Mouse (Mus musculus): ENCODE measurements around the gene Ctsl. TPM values are rescaled to one million over a fixed set of nuclear protein-coding genes. Genes with fewer than 3 reads are reported as not detected.

Ctsl gene
- polyA plus RNA-seq, 1 experiment from 2014 or later = 112 TPM

- no peak overlapping the region for H3K4me3 ChIP-seq
- H3K4me2 ChIP-seq (replicated peaks) = peak overlapping the region; percentile 80; the same call in 1 of the 2 replicates
- 91% methylated on average over 1 of the region's 1 CpGs for WGBS
- H3K9ac ChIP-seq (replicated peaks) = no peak overlapping the region
- ATAC-seq (replicated peaks) = no peak
- H3K9me3 ChIP-seq = no peaks in the 10 kb centered on the region
- H3K27me3 ChIP-seq = no peaks in the 10 kb centered on the region
- peaks cover 35% of the 10 kb centered on the region for H3K36me3 ChIP-seq
- peaks cover 17% of the 10 kb centered on the region for H3K4me1 ChIP-seq
- H3K27ac ChIP-seq (replicated peaks) = no peak overlapping the region
These were observed 2.1 kb downstream of the Ctsl start for GRCm38 (mm10) chr13:64368596-64368995.

- H3K36me3 ChIP-seq = peaks cover 40% of the 10 kb centered on the region
- H3K4me3 ChIP-seq = no peak overlapping the region
- WGBS = 97% methylated on average over 5 of the region's 5 CpGs
- no peak overlapping the region for H3K27ac ChIP-seq (replicated peaks)
- H3K4me2 ChIP-seq (replicated peaks) = no peak overlapping the region
- peaks cover 17% of the 10 kb centered on the region for H3K4me1 ChIP-seq
- no peaks in the 10 kb centered on the region for H3K27me3 ChIP-seq
- H3K9me3 ChIP-seq = no peaks in the 10 kb centered on the region
- ATAC-seq (replicated peaks) = no peak
- no peak overlapping the region for H3K9ac ChIP-seq (replicated peaks)
These were observed 3.1 kb downstream of the Ctsl start for GRCm38 (mm10) chr13:64367615-64368014.

- peaks cover 13% of the 10 kb centered on the region; the same call in 1 of the 2 replicates for H3K4me1 ChIP-seq
- H3K9me3 ChIP-seq = no peaks in the 10 kb centered on the region
- no peak for ATAC-seq (replicated peaks)
- H3K27ac ChIP-seq (replicated peaks) = no peak overlapping the region
- no peaks in the 10 kb centered on the region for H3K27me3 ChIP-seq
- H3K9ac ChIP-seq (replicated peaks) = no peak overlapping the region
- peaks cover 47% of the 10 kb centered on the region for H3K36me3 ChIP-seq
- no peak overlapping the region for H3K4me2 ChIP-seq (replicated peaks)
- H3K4me3 ChIP-seq = no peak overlapping the region
These were observed 5.4 kb downstream of the Ctsl start for GRCm38 (mm10) chr13:64365326-64365725.

GRCm38 (mm10) chr13:64364258-64364657, 6.4 kb downstream of the Ctsl start:
- no peak overlapping the region for H3K9ac ChIP-seq (replicated peaks)
- H3K36me3 ChIP-seq = peaks cover 47% of the 10 kb centered on the region
- no peak overlapping the region for H3K4me2 ChIP-seq (replicated peaks)
- no peak overlapping the region for H3K4me3 ChIP-seq
- H3K9me3 ChIP-seq = no peaks in the 10 kb centered on the region
- no peaks in the 10 kb centered on the region for H3K27me3 ChIP-seq
- ATAC-seq (replicated peaks) = no peak
- H3K27ac ChIP-seq (replicated peaks) = no peak overlapping the region
- 79% methylated on average over 2 of the region's 2 CpGs for WGBS
- H3K4me1 ChIP-seq = peaks cover 9% of the 10 kb centered on the region; the same call in 1 of the 2 replicates

GRCm38 (mm10) chr13:64362139-64362538, 8.6 kb downstream of the Ctsl start:
- WGBS = 92% methylated on average over 6 of the region's 6 CpGs
- H3K4me2 ChIP-seq (replicated peaks) = no peak overlapping the region
- no peaks in the 10 kb centered on the region for H3K4me1 ChIP-seq
- peaks cover 38% of the 10 kb centered on the region for H3K36me3 ChIP-seq
- H3K27ac ChIP-seq (replicated peaks) = no peak overlapping the region
- no peaks in the 10 kb centered on the region for H3K27me3 ChIP-seq
- no peaks in the 10 kb centered on the region for H3K9me3 ChIP-seq
- ATAC-seq (replicated peaks) = no peak
- H3K9ac ChIP-seq (replicated peaks) = no peak overlapping the region
- no peak overlapping the region for H3K4me3 ChIP-seq

- no peak overlapping the region for H3K27ac ChIP-seq (replicated peaks)
- H3K36me3 ChIP-seq = peaks cover 29% of the 10 kb centered on the region
- no peaks in the 10 kb centered on the region for H3K9me3 ChIP-seq
- H3K4me1 ChIP-seq = no peaks in the 10 kb centered on the region
- no peak overlapping the region for H3K4me3 ChIP-seq
- no peak overlapping the region for H3K9ac ChIP-seq (replicated peaks)
- 89% methylated on average over 3 of the region's 3 CpGs for WGBS
- H3K27me3 ChIP-seq = no peaks in the 10 kb centered on the region
- ATAC-seq (replicated peaks) = no peak
- no peak overlapping the region for H3K4me2 ChIP-seq (replicated peaks)
These were observed 9.7 kb downstream of the Ctsl start for GRCm38 (mm10) chr13:64361020-64361419.

GRCm38 (mm10) chr13:64359702-64360101, 11.0 kb downstream of the Ctsl start:
- no peak for ATAC-seq (replicated peaks)
- Histone ChIP-seq H3K36me3 (peaks cover 21% of the 10 kb centered on the region), H3K9ac (replicated peaks) (no peak overlapping the region), H3K4me1 (no peaks in the 10 kb centered on the region), H3K9me3 (no peaks in the 10 kb centered on the region), H3K27me3 (no peaks in the 10 kb centered on the region), H3K27ac (replicated peaks) (no peak overlapping the region), H3K4me2 (replicated peaks) (no peak overlapping the region), H3K4me3 (no peak overlapping the region)
- WGBS = 91% methylated on average over 3 of the region's 3 CpGs

GRCm38 (mm10) chr13:64358476-64358875, 12.2 kb downstream of the Ctsl start:
- Histone ChIP-seq H3K9me3 (no peaks in the 10 kb centered on the region), H3K27ac (replicated peaks) (no peak overlapping the region), H3K4me1 (no peaks in the 10 kb centered on the region), H3K4me3 (no peak overlapping the region), H3K27me3 (no peaks in the 10 kb centered on the region), H3K36me3 (peaks cover 10% of the 10 kb centered on the region; the same call in 1 of the 2 replicates), H3K4me2 (replicated peaks) (no peak overlapping the region), H3K9ac (replicated peaks) (no peak overlapping the region)
- WGBS = 58% methylated on average over 1 of the region's 1 CpGs
- no peak for ATAC-seq (replicated peaks)

GRCm38 (mm10) chr13:64357389-64357788, 13.3 kb downstream of the Ctsl start:
- Histone ChIP-seq H3K27ac (replicated peaks) (no peak overlapping the region), H3K4me2 (replicated peaks) (no peak overlapping the region), H3K9ac (replicated peaks) (no peak overlapping the region), H3K27me3 (no peaks in the 10 kb centered on the region), H3K9me3 (no peaks in the 10 kb centered on the region), H3K4me1 (no peaks in the 10 kb centered on the region), H3K36me3 (peaks cover 5% of the 10 kb centered on the region; the same call in 1 of the 2 replicates), H3K4me3 (no peak overlapping the region)
- 67% methylated on average over 5 of the region's 5 CpGs for WGBS
- no peak for ATAC-seq (replicated peaks)

GRCm38 (mm10) chr13:64349474-64349873, 21.2 kb downstream of the Ctsl start:
- ATAC-seq (replicated peaks) = no peak
- WGBS = 71% methylated on average over 2 of the region's 2 CpGs
- no peaks in the 10 kb centered on the region for H3K4me1 ChIP-seq

GRCm38 (mm10) chr13:64344082-64344501, 26.6 kb downstream of the Ctsl start:
- 6% methylated on average over 9 of the region's 9 CpGs for WGBS
- Histone ChIP-seq H3K27me3 (no peaks in the 10 kb centered on the region), H3K4me2 (replicated peaks) (peak overlapping the region; percentile 68), H3K4me3 (peak overlapping the region; percentile 45), H3K36me3 (no peaks in the 10 kb centered on the region), H3K27ac (replicated peaks) (no peak overlapping the region), H3K9ac (replicated peaks) (peak overlapping the region; percentile 52), H3K4me1 (peaks cover 7% of the 10 kb centered on the region; the same call in 1 of the 2 replicates), H3K9me3 (no peaks in the 10 kb centered on the region)
- peak; percentile 88 for ATAC-seq (replicated peaks)

More at GRCm38 (mm10) chr13:64349474-64349873, 21.2 kb downstream of the Ctsl start:
- Histone ChIP-seq H3K36me3 (no peaks in the 10 kb centered on the region), H3K27me3 (no peaks in the 10 kb centered on the region), H3K4me3 (no peak overlapping the region), H3K9me3 (no peaks in the 10 kb centered on the region), H3K27ac (replicated peaks) (no peak overlapping the region), H3K9ac (replicated peaks) (no peak overlapping the region), H3K4me2 (replicated peaks) (no peak overlapping the region)

GRCm38 (mm10) chr13:64343598-64343997, 27.1 kb downstream of the Ctsl start:
- peak overlapping the region; percentile 68 for H3K4me2 ChIP-seq (replicated peaks)
- H3K27ac ChIP-seq (replicated peaks) = no peak overlapping the region
- peak overlapping the region; percentile 52 for H3K9ac ChIP-seq (replicated peaks)
- H3K9me3 ChIP-seq = no peaks in the 10 kb centered on the region
- H3K4me3 ChIP-seq = peak overlapping the region; percentile 45
- 22% methylated on average over 10 of the region's 10 CpGs for WGBS
- H3K27me3 ChIP-seq = no peaks in the 10 kb centered on the region
- H3K4me1 ChIP-seq = peaks cover 7% of the 10 kb centered on the region; the same call in 1 of the 2 replicates
- no peaks in the 10 kb centered on the region for H3K36me3 ChIP-seq
- peak; percentile 61 for ATAC-seq (replicated peaks)

GRCm38 (mm10) chr13:64335546-64336132, 35.1 kb downstream of the Ctsl start:
- H3K36me3 ChIP-seq = no peaks in the 10 kb centered on the region
- no peaks in the 10 kb centered on the region for H3K4me1 ChIP-seq
- no peaks in the 10 kb centered on the region for H3K27me3 ChIP-seq
- ATAC-seq (replicated peaks) = no peak
- no peaks in the 10 kb centered on the region for H3K9me3 ChIP-seq
- no peak overlapping the region for H3K4me3 ChIP-seq
- no peak overlapping the region for H3K27ac ChIP-seq (replicated peaks)
- H3K4me2 ChIP-seq (replicated peaks) = no peak overlapping the region
- H3K9ac ChIP-seq (replicated peaks) = no peak overlapping the region
- WGBS = 66% methylated on average over 4 of the region's 4 CpGs
